Mouse (Mus musculus) hindbrain, embryonic 16.5 days (tissue): Measurements from ENCODE around the gene Prkcg. TPM values are rescaled to one million over a fixed set of nuclear protein-coding genes. Genes with fewer than 3 reads are reported as not detected.

ENCODE experiments used
- ATAC-seq: fragments of 200-750 bp; cut with Nextera tagmentation; 2 replicates; pipeline ENCODE4 v1.8.0; 2017; ENCODE audit warnings: moderate TSS enrichment, moderate library complexity
- H3K27ac ChIP-seq: fragments of 300-500 bp; sonication (generic); 2 replicates; pipeline ENCODE4 v1.5.1; 2014; ENCODE audit warnings: low read depth, mild to moderate bottlenecking, control low read depth, low read length, moderate library complexity
- H3K27me3 ChIP-seq: fragments of 300-500 bp; sonication (generic); replicated peaks from 2 replicates; pipeline ENCODE4 v1.6.1; 2014; ENCODE audit warnings: low read length; ENCODE audit not compliant: control insufficient read depth, insufficient read depth
- H3K36me3 ChIP-seq: fragments of 300-500 bp; sonication (generic); 2 replicates; pipeline ENCODE4 v1.6.1; 2014; ENCODE audit warnings: mild to moderate bottlenecking, low read length, moderate library complexity, mixed read lengths; ENCODE audit not compliant: control insufficient read depth, insufficient read depth
- H3K4me1 ChIP-seq: fragments of 300-500 bp; sonication (generic); 2 replicates; pipeline ENCODE4 v1.6.1; 2014; ENCODE audit warnings: low read depth, low read length; ENCODE audit not compliant: control insufficient read depth, insufficient read depth
- H3K4me2 ChIP-seq: fragments of 300-500 bp; sonication (generic); 2 replicates; pipeline ENCODE4 v1.6.1; 2014; ENCODE audit warnings: mild to moderate bottlenecking, low read length, control low read depth, moderate library complexity
- H3K4me3 ChIP-seq: fragments of 300-500 bp; sonication (generic); 2 replicates; pipeline ENCODE4 v1.5.1; 2014; ENCODE audit warnings: mild to moderate bottlenecking, low read length, control low read depth, moderate library complexity
- H3K9ac ChIP-seq: fragments of 300-500 bp; sonication (generic); 2 replicates; pipeline ENCODE4 v1.6.1; 2014; ENCODE audit warnings: low read depth, mild to moderate bottlenecking, control low read depth, low read length, moderate library complexity
- H3K9me3 ChIP-seq: fragments of 300-500 bp; sonication (generic); 2 replicates; pipeline ENCODE4 v1.6.1; 2014; ENCODE audit warnings: mild to moderate bottlenecking, low read length, moderate library complexity; ENCODE audit not compliant: control insufficient read depth
- WGBS: fragments of 180-500 bp; shearing (Covaris S2); extraction: QIAGEN DNeasy Blood & Tissue Kit; methylation state at CpG from one replicate; pipeline ENCODE4 v1.1.7; 2014; 5-methylcytosine and 5-hydroxymethylcytosine counted together
- polyA plus RNA-seq: library from polyadenylated mRNA; unstranded; fragments of >200 nt; fragmentation: Nextera tagmentation; extraction: Ambion mirVana; gene quantifications from 2 replicates; pipeline ENCODE4 v1.2.1, GENCODE M21; 2015

The Prkcg gene
- 2.0 and 2.3 TPM in 2 replicates for polyA plus RNA-seq

DNA sequence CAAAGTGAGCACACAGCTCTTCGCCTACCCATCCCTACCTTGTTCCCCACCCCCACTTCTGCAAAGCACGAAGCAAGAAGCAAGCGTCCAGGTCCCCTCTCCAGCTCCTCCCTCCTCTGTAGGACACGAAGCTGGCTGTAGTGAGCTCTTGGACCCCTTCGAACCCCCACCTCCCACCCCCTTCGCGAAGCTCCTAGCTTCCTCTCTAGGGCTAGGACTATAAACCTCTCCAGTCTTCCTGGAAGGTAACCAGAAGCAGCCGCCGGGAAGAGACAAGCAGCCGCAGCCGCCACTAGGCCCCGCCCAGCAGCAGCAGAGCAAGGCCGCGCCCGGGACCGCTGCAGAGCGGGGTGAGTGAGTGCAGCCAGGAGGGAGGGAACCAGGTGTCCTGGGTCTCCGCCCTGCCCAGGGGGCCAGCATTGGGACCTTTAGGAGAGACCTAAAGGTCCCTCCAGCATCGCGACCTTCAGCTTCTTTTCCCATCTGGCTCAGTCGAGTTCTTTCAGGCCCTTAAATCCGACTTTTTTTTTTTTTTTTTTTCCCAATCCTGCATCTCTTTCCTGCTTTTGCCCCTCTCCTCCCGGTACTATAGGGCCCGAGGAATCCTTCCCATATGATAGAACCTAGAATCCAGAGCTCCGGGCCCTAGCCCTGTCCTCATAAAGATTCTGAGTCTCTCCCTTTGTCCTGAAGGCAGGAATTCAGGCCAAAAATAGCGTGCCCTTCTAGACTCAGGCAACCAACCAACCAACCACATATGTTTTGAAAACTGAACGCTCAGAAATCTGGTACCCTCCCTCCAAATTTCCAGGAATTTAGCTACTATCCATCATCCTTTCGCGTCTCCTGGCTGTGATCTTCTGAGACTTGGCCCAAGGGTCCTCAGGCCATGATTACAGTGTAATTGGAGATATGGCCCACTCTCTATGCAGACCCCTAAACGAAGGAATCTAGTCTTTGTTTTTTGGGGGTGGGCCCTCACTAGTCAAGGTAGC is at the start of gene Prkcg, which contains the start of gene Myadm:
Gene Prkcg (plus strand): TSS at position 204 of the 995 bp plus-strand sequence.
Gene Myadm (plus strand): TSS at position 105 of the 995 bp plus-strand sequence.
- H3K4me1 ChIP-seq: peaks cover 16% of the 10 kb centered on the region
- WGBS: 2% methylated on average over 30 of the region's 30 CpGs
- peak within 1 kb of the TSS; percentile 69 for H3K4me3 ChIP-seq
- no peaks in the 10 kb centered on the region for H3K27me3 ChIP-seq
- peak within 1 kb of the TSS; percentile 75 for H3K4me2 ChIP-seq
- ATAC-seq: peak; percentile 55
- no peaks in the 10 kb centered on the region for H3K9me3 ChIP-seq
- H3K27ac ChIP-seq: peak within 1 kb of the TSS; percentile 83
- peaks cover 6% of the 10 kb centered on the region; the same call in 1 of the 2 replicates for H3K36me3 ChIP-seq
- H3K9ac ChIP-seq: peak within 1 kb of the TSS; percentile 92

DNA sequence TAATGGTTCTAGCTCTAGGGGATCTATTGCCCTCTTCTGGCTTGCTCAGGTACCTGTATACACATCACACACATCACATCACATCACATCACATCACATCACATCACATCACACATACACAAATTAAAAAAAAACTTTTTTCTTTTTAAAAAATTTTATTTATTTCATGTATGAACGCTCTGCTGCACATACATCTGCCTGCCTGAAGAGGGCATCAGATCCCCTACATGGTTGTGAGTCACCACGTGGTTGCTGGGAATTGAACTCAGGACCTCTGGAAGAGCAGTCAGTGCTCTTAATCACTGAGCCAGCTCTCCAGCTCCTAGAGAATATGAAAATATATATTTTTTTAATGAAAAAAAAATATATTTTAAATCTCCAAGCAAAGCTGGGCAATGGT is 49.8 kb upstream of the Prkcg start:
- Histone ChIP-seq H3K9me3 (no peaks in the 10 kb centered on the region), H3K27ac (no peak overlapping the region), H3K4me2 (no peak overlapping the region), H3K4me1 (no peaks in the 10 kb centered on the region), H3K4me3 (no peak overlapping the region), H3K36me3 (no peaks in the 10 kb centered on the region), H3K27me3 (no peaks in the 10 kb centered on the region), H3K9ac (no peak overlapping the region)
- no peak for ATAC-seq
- WGBS: 79% methylated on average over 2 of the region's 2 CpGs

DNA sequence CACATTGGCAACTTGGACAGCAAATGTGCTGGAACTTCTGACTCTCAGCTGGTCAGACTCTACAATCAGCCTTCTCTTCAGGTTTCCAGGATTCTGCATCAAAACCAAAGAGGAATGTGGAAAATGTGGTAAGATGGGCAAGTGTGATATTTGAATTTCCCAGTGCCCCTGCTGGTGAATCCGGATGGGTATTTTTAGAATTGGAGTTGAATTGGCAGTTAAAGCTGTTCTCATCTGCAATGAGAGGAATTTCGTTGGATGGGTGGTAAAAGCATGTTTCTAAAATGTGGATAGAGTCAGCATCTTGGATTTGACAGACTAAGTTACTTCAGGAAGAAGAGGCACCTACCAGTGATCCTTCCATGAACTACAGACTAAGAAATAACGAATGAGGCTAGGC is 28.3 kb upstream of the Prkcg start:
- H3K4me1 ChIP-seq: no peaks in the 10 kb centered on the region

DNA sequence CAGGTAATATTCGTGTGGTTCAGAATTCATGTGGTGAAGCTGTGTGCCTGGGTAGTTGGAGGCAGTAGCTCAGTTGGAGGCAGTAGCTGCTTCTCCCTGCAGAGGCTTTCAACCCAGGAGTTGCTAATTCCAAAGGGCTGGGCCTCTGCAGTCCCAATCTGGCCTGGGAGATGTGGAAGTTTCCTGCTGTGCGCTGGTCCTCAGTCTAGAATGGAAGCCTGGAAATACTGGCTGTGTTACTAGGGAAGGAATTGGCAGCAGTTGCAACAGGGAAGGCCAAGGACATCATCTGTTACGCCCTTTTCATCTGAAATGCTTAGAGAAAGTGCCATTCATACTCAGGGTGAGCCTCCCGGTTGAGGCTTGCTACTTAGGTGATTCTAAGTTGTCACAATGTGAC is 27.5 kb upstream of the Prkcg start:
- 57% methylated on average over 4 of the region's 4 CpGs for WGBS
- Histone ChIP-seq H3K9me3 (no peaks in the 10 kb centered on the region), H3K4me1 (no peaks in the 10 kb centered on the region), H3K4me2 (no peak overlapping the region), H3K4me3 (no peak overlapping the region), H3K36me3 (no peaks in the 10 kb centered on the region), H3K27me3 (no peaks in the 10 kb centered on the region), H3K27ac (no peak overlapping the region), H3K9ac (no peak overlapping the region)
- no peak for ATAC-seq

More for the DNA sequence above, 28.3 kb upstream of the Prkcg start:
- Histone ChIP-seq H3K9ac (no peak overlapping the region), H3K36me3 (no peaks in the 10 kb centered on the region), H3K27ac (no peak overlapping the region), H3K9me3 (no peaks in the 10 kb centered on the region), H3K4me3 (no peak overlapping the region), H3K27me3 (no peaks in the 10 kb centered on the region), H3K4me2 (no peak overlapping the region)
- 75% methylated on average over 3 of the region's 3 CpGs for WGBS
- ATAC-seq: no peak

DNA sequence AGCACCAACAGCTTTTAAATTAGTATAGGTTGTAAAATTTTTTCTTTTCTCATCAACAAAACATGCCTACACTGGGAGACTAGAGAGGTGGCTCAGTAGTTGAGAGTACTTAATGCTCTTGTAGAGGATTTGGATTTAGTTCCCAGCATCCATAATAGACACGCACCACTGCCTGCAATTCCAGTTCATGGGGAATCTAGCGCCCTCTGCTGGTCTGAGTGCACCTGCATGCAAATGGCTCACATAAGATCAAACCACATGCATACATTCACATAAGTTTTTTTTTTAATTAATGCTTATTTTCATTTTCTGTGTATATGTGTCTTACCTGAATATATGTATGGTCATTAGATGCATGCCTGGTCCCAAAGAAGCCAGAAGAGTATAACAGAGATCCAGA is 26.2 kb upstream of the Prkcg start:
- Histone ChIP-seq H3K4me1 (no peaks in the 10 kb centered on the region), H3K9me3 (no peaks in the 10 kb centered on the region), H3K4me2 (no peak overlapping the region), H3K36me3 (no peaks in the 10 kb centered on the region), H3K9ac (no peak overlapping the region), H3K27ac (no peak overlapping the region), H3K4me3 (no peak overlapping the region), H3K27me3 (no peaks in the 10 kb centered on the region)
- WGBS: 33% methylated on average over 2 of the region's 2 CpGs
- no peak for ATAC-seq

DNA sequence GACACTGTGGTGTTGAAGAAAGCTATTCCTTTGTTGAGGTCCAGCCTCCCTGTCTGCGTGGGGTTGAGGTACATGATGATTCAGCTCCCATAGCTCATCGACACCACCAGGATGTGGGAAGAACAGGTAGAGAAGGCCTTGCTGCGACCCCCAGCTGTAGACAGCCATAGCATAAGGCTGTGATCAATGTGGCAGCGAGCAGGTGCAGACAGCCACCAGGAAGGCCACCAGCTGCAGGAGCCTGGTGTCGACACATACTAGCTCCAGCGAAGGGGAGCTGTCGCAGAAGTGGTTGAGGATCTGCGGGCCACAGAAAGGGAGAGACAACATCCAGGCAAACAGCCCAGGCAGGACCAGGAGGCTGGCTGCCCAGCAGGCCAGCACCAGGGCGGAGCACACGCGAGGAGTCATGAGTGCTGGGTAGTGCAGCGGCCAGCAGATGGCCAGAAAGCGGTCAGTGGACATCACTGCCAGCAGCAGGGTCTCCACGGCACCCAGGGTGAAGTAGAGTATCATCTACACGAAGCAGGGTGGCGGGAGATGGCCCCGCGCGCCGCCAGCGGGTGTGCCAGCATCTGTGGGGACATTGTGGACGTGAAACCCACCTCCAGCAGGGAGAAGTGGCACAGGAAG is 24.5 kb upstream of the Prkcg start:
- WGBS: 39% methylated on average over 22 of the region's 22 CpGs
- H3K9ac ChIP-seq: no peak overlapping the region
- H3K27ac ChIP-seq: no peak overlapping the region
- H3K4me3 ChIP-seq: peak overlapping the region; percentile 11; the same call in 1 of the 2 replicates
- H3K4me1 ChIP-seq: no peaks in the 10 kb centered on the region
- no peaks in the 10 kb centered on the region for H3K36me3 ChIP-seq
- H3K9me3 ChIP-seq: no peaks in the 10 kb centered on the region
- ATAC-seq: no peak; the same call in 1 of the 2 replicates
- no peaks in the 10 kb centered on the region for H3K27me3 ChIP-seq
- peak overlapping the region; percentile 32 for H3K4me2 ChIP-seq

DNA sequence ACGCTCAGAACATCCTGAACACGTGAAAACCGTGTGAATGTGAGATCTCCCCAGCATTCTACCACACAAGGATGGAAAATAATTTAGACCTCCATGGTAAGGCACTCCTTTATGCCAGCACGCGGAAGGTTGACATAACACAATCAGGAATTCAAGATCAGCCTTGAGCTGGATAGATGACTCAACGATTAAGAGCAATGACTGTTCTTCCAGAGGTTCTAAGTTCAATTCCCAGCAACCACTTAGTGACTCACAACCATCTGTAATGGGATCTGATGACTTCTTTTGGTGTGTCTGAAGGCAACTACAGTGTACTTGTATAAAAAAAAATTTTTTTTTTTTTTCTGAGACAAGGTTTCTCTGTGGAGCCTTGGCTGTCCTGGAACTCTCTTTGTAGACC is 23.7 kb upstream of the Prkcg start:
- 72% methylated on average over 6 of the region's 6 CpGs for WGBS
- H3K9ac ChIP-seq: no peak overlapping the region

DNA sequence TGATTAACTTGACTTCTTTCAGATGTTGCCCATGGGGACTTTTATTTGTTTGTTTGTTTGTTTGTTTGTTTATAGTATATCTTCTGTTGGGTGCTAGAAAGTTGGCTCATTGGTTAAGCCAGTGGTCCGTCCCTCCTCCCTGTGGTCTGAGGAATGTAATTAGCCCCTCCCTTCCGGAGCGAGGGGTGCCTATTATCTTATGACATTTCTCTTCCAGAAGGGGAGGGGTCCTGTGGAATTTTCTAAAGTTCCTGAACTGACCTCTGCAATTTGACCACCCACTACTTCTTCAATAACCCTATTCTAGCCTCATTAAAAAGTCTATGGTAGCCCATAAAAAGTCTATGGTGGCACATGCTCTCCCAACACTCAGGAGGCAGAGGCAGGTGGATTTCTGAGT is 21.7 kb upstream of the Prkcg start:
- Histone ChIP-seq H3K27me3 (no peaks in the 10 kb centered on the region), H3K4me1 (no peaks in the 10 kb centered on the region), H3K27ac (no peak overlapping the region), H3K9me3 (no peaks in the 10 kb centered on the region), H3K9ac (no peak overlapping the region), H3K4me2 (no peak overlapping the region), H3K4me3 (no peak overlapping the region), H3K36me3 (no peaks in the 10 kb centered on the region)
- ATAC-seq: no peak
- 82% methylated on average over 3 of the region's 3 CpGs for WGBS

More for the DNA sequence above, 23.7 kb upstream of the Prkcg start:
- Histone ChIP-seq H3K4me1 (no peaks in the 10 kb centered on the region), H3K36me3 (no peaks in the 10 kb centered on the region), H3K27me3 (no peaks in the 10 kb centered on the region), H3K4me2 (no peak overlapping the region), H3K27ac (no peak overlapping the region), H3K9me3 (no peaks in the 10 kb centered on the region), H3K4me3 (no peak overlapping the region)
- ATAC-seq: no peak

DNA sequence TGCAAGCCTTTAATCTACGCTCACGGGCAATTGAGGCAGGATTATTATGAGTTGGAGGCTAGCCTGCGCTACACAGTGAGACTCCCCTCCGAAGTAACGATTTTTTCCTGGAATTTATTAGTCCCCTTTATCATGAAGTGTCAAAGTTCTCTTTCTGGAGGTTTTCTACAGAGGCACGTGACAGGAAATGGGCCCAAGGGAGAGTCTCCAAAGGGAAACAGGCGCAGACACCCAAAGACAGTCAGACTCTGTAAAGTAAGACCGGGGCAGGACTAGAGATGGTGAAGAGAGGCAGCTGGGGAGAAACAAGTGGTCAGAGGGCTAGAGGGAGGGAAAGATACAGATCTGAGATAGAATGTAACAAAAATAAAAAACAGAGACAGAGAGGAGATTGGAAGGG is 21.1 kb upstream of the Prkcg start:
- H3K27me3 ChIP-seq: no peaks in the 10 kb centered on the region
- H3K4me1 ChIP-seq: no peaks in the 10 kb centered on the region
- H3K4me2 ChIP-seq: no peak overlapping the region
- no peaks in the 10 kb centered on the region for H3K9me3 ChIP-seq
- H3K4me3 ChIP-seq: no peak overlapping the region
- H3K9ac ChIP-seq: no peak overlapping the region
- no peak for ATAC-seq
- no peak overlapping the region for H3K27ac ChIP-seq
- H3K36me3 ChIP-seq: no peaks in the 10 kb centered on the region
- 71% methylated on average over 8 of the region's 8 CpGs for WGBS
